Comparison of ENCODE assay signal across 16 mouse cellular contexts in genomic region chr16:38184657-38185269, GRCm38 (mm10).
DNase-seq lines count a peak whose midpoint lies in the region; ATAC-seq lines count a peak whose summit lies in the region.
"Had no signal": no experiment of that assay in that cellular context is flagged by ENCODE, and none has a peak within 500 bp of the region (broad histone marks: within the 10 kb centered on the region; RNA-seq: fewer than 3 reads in every experiment).

No protein-coding gene starts in this region.

- no peaks in the 10 kb centered on the region for H3K9me3 ChIP-seq in heart, embryonic 13.5 days
- H3K9me3 ChIP-seq in heart, embryonic 10.5 days: no peaks in the 10 kb centered on the region
- H3K9me3 ChIP-seq in intestine, embryonic 15.5 days: no peaks in the 10 kb centered on the region
- H3K9me3 ChIP-seq in liver, embryonic 16.5 days (replicated peaks; ENCODE audit: control insufficient read depth, low read length): no peaks in the 10 kb centered on the region
- H3K9me3 ChIP-seq in stomach, embryonic 15.5 days: no peaks in the 10 kb centered on the region
- no peaks in the 10 kb centered on the region for H3K9me3 ChIP-seq in hindbrain, embryonic 12.5 days (replicated peaks)
- H3K9me3 ChIP-seq: heart, embryonic 12.5 days; neural tube, embryonic 15.5 days had no signal

- H3K36me3 ChIP-seq in heart, embryonic 13.5 days: peaks cover 39% of the 10 kb centered on the region
- peaks cover 34% of the 10 kb centered on the region; the same call in 1 of the 2 replicates for H3K36me3 ChIP-seq in heart, embryonic 10.5 days
- no peaks in the 10 kb centered on the region; the same call in 1 of the 2 replicates for H3K36me3 ChIP-seq in intestine, embryonic 15.5 days
- H3K36me3 ChIP-seq in liver, embryonic 16.5 days (ENCODE audit: control insufficient read depth, insufficient read depth): peaks cover 3% of the 10 kb centered on the region
- no peaks in the 10 kb centered on the region; the same call in 1 of the 2 replicates for H3K36me3 ChIP-seq in stomach, embryonic 15.5 days
- H3K36me3 ChIP-seq in hindbrain, embryonic 12.5 days: peaks cover 28% of the 10 kb centered on the region

- H3K4me1 ChIP-seq in heart, embryonic 13.5 days: peaks cover 49% of the 10 kb centered on the region
- H3K4me1 ChIP-seq in heart, embryonic 10.5 days: peaks cover 21% of the 10 kb centered on the region; the same call in 1 of the 2 replicates
- H3K4me1 ChIP-seq in intestine, embryonic 15.5 days (replicated peaks): peaks cover 2% of the 10 kb centered on the region; the same call in 1 of the 2 replicates
- no peaks in the 10 kb centered on the region for H3K4me1 ChIP-seq in liver, embryonic 16.5 days (ENCODE audit: control insufficient read depth, low read depth, low read length)
- peaks cover 10% of the 10 kb centered on the region; the same call in 1 of the 2 replicates for H3K4me1 ChIP-seq in stomach, embryonic 15.5 days
- no peaks in the 10 kb centered on the region; the same call in 1 of the 2 replicates for H3K4me1 ChIP-seq in hindbrain, embryonic 12.5 days

- no peak for DNase-seq in heart, embryonic 10.5 days (ENCODE audit: low spot score)
- DNase-seq in spleen, postnatal 10 days (ENCODE audit: low spot score in 2 of 2): no peak
- DNase-seq: adrenal gland, adult 2 months; B cell, adult 2 months; cerebellum, adult 9-10 months; forebrain, postnatal 0 days; gastrocnemius, postnatal 25 days had no signal

- no peak overlapping the region for H3K9ac ChIP-seq in heart, embryonic 13.5 days
- H3K9ac ChIP-seq in intestine, embryonic 15.5 days: no peak overlapping the region
- no peak overlapping the region for H3K9ac ChIP-seq in liver, embryonic 16.5 days (ENCODE audit: low read depth, low read length)
- H3K9ac ChIP-seq in stomach, embryonic 15.5 days: no peak overlapping the region
- no peak overlapping the region for H3K9ac ChIP-seq in hindbrain, embryonic 12.5 days
- H3K9ac ChIP-seq: forebrain, postnatal 0 days; heart, embryonic 12.5 days; neural tube, embryonic 15.5 days had no signal

- ATAC-seq in heart, embryonic 13.5 days (ENCODE audit: extremely low read depth, insufficient number of reproducible peaks, low FRiP score, low TSS enrichment): no peak
- peak; percentile 74 for ATAC-seq in intestine, embryonic 15.5 days
- peak; percentile 85 for ATAC-seq in liver, embryonic 16.5 days (ENCODE audit: low read depth)
- peak; percentile 56 for ATAC-seq in stomach, embryonic 15.5 days (ENCODE audit: insufficient read depth, low FRiP score, low read depth)
- ATAC-seq in hindbrain, embryonic 12.5 days (ENCODE audit: low FRiP score): no peak
- no peak for ATAC-seq in inflammation-experienced regulatory T-cells, adult 6 months
- ATAC-seq: forebrain, postnatal 0 days had no signal

- H3K27me3 ChIP-seq in heart, embryonic 13.5 days (replicated peaks): no peaks in the 10 kb centered on the region
- no peaks in the 10 kb centered on the region for H3K27me3 ChIP-seq in heart, embryonic 10.5 days (ENCODE audit: insufficient read depth, poor library complexity, severe bottlenecking)
- no peaks in the 10 kb centered on the region for H3K27me3 ChIP-seq in intestine, embryonic 15.5 days (replicated peaks)
- no peaks in the 10 kb centered on the region for H3K27me3 ChIP-seq in liver, embryonic 16.5 days (ENCODE audit: control insufficient read depth, insufficient read depth, low read depth, low read length)
- H3K27me3 ChIP-seq in stomach, embryonic 15.5 days (replicated peaks): no peaks in the 10 kb centered on the region
- no peaks in the 10 kb centered on the region for H3K27me3 ChIP-seq in hindbrain, embryonic 12.5 days
- H3K27me3 ChIP-seq: heart, embryonic 12.5 days; neural tube, embryonic 15.5 days had no signal

- peak overlapping the region; percentile 20 for H3K27ac ChIP-seq in heart, embryonic 13.5 days (replicated peaks)
- H3K27ac ChIP-seq in heart, embryonic 10.5 days: no peak overlapping the region
- H3K27ac ChIP-seq in intestine, embryonic 15.5 days: no peak overlapping the region
- H3K27ac ChIP-seq in liver, embryonic 16.5 days (ENCODE audit: low read length): no peak overlapping the region
- peak overlapping the region; percentile 11; the same call in 1 of the 2 replicates for H3K27ac ChIP-seq in stomach, embryonic 15.5 days
- H3K27ac ChIP-seq in hindbrain, embryonic 12.5 days: no peak overlapping the region

- WGBS in heart, embryonic 13.5 days: 68% methylated on average over 8 of the region's 8 CpGs
- WGBS in heart, embryonic 10.5 days: 87% methylated on average over 8 of the region's 8 CpGs
- 72% methylated on average over 8 of the region's 8 CpGs for WGBS in intestine, embryonic 15.5 days
- 65% methylated on average over 8 of the region's 8 CpGs for WGBS in liver, embryonic 16.5 days (ENCODE audit: insufficient replicate concordance)
- WGBS in stomach, embryonic 15.5 days: 66% methylated on average over 8 of the region's 8 CpGs
- 88% methylated on average over 8 of the region's 8 CpGs for WGBS in hindbrain, embryonic 12.5 days

- H3K4me2 ChIP-seq in heart, embryonic 13.5 days: no peak overlapping the region
- H3K4me2 ChIP-seq in intestine, embryonic 15.5 days (replicated peaks): no peak overlapping the region
- H3K4me2 ChIP-seq in liver, embryonic 16.5 days (ENCODE audit: low read depth, low read length): no peak overlapping the region
- H3K4me2 ChIP-seq in stomach, embryonic 15.5 days: no peak overlapping the region
- H3K4me2 ChIP-seq in hindbrain, embryonic 12.5 days (replicated peaks): no peak overlapping the region
- H3K4me2 ChIP-seq: heart, embryonic 12.5 days; neural tube, embryonic 15.5 days had no signal

- no peak overlapping the region for H3K4me3 ChIP-seq in heart, embryonic 13.5 days
- no peak overlapping the region for H3K4me3 ChIP-seq in heart, embryonic 10.5 days
- H3K4me3 ChIP-seq in intestine, embryonic 15.5 days (replicated peaks): no peak overlapping the region
- H3K4me3 ChIP-seq in liver, embryonic 16.5 days (ENCODE audit: low read depth, low read length): no peak overlapping the region
- H3K4me3 ChIP-seq in stomach, embryonic 15.5 days (replicated peaks): no peak overlapping the region
- H3K4me3 ChIP-seq in hindbrain, embryonic 12.5 days: no peak overlapping the region
- H3K4me3 ChIP-seq: erythroblast, embryonic 14.5 days; heart, embryonic 12.5 days; neural tube, embryonic 15.5 days had no signal

Comparison
In these comparisons a context has a peak if more than half of its experiments do, and no peak if none do; other contexts are left out.
1. H3K27ac ChIP-seq: peak in heart, embryonic 13.5 days (single experiment) and stomach, embryonic 15.5 days (single experiment); none in heart, embryonic 10.5 days (single experiment), intestine, embryonic 15.5 days (single experiment), liver, embryonic 16.5 days (single experiment) and hindbrain, embryonic 12.5 days (single experiment).
2. ATAC-seq: peak in intestine, embryonic 15.5 days (single experiment), liver, embryonic 16.5 days (single experiment) and stomach, embryonic 15.5 days (single experiment); none in heart, embryonic 13.5 days (single experiment), hindbrain, embryonic 12.5 days (single experiment) and inflammation-experienced regulatory T-cells, adult 6 months (single experiment).